In genomic region chr11:47264267-47264984, GRCm38 (mm10) we compare ENCODE assay signal across 20 mouse cellular contexts.
DNase-seq lines count a peak whose midpoint lies in the region; ATAC-seq lines count a peak whose summit lies in the region.
"Had no signal": no experiment of that assay in that cellular context is flagged by ENCODE, and none has a peak within 500 bp of the region (broad histone marks: within the 10 kb centered on the region; RNA-seq: fewer than 3 reads in every experiment).

No protein-coding gene starts in this region.

- no peak overlapping the region for H3K27ac ChIP-seq in forebrain, embryonic 12.5 days
- H3K27ac ChIP-seq in hindbrain, embryonic 13.5 days, result no peak overlapping the region
- H3K27ac ChIP-seq in midbrain, embryonic 15.5 days, result no peak overlapping the region
- H3K27ac ChIP-seq in kidney, embryonic 16.5 days (ENCODE audit: low read length), result no peak overlapping the region
- H3K27ac ChIP-seq: embryonic facial prominence, embryonic 13.5 days; limb, embryonic 10.5 days had no signal

- no peak overlapping the region for H3K4me3 ChIP-seq in forebrain, embryonic 12.5 days (replicated peaks)
- H3K4me3 ChIP-seq in hindbrain, embryonic 13.5 days, result no peak overlapping the region
- no peak overlapping the region for H3K4me3 ChIP-seq in midbrain, embryonic 15.5 days
- no peak overlapping the region for H3K4me3 ChIP-seq in kidney, embryonic 16.5 days (ENCODE audit: low read length)
- H3K4me3 ChIP-seq: embryonic facial prominence, embryonic 13.5 days; limb, embryonic 10.5 days had no signal

- no peaks in the 10 kb centered on the region for H3K4me1 ChIP-seq in forebrain, embryonic 12.5 days
- no peaks in the 10 kb centered on the region for H3K4me1 ChIP-seq in hindbrain, embryonic 13.5 days (replicated peaks)
- no peaks in the 10 kb centered on the region for H3K4me1 ChIP-seq in midbrain, embryonic 15.5 days
- H3K4me1 ChIP-seq in kidney, embryonic 16.5 days (ENCODE audit: insufficient read depth, low read length), result no peaks in the 10 kb centered on the region
- H3K4me1 ChIP-seq: embryonic facial prominence, embryonic 13.5 days; limb, embryonic 10.5 days had no signal

- WGBS in forebrain, embryonic 12.5 days, result 54% methylated on average over 9 of the region's 9 CpGs
- 66% methylated on average over 9 of the region's 9 CpGs for WGBS in hindbrain, embryonic 13.5 days
- WGBS in midbrain, embryonic 15.5 days, result 68% methylated on average over 9 of the region's 9 CpGs
- WGBS in kidney, embryonic 16.5 days, result 75% methylated on average over 9 of the region's 9 CpGs

- DNase-seq in cerebellum, postnatal 10 days, result peak; percentile 6 to 9
- no peak for DNase-seq in cerebellum, postnatal 4 days (ENCODE audit: low spot score in 2 of 2)
- DNase-seq in MN1 (ENCODE audit: low spot score), result no peak
- no peak for DNase-seq in left cerebral cortex, postnatal 25 days (ENCODE audit: low spot score in 2 of 2)
- DNase-seq: adrenal gland, postnatal 10 days; cerebellum, adult 9-11 months; kidney, postnatal 10 days; layer of hippocampus, postnatal 36 days; lung, adult 18-20 months; right cerebral cortex, adult 18-20 months; thymus, postnatal 36 days had no signal

- no peaks in the 10 kb centered on the region for H3K27me3 ChIP-seq in forebrain, embryonic 12.5 days
- H3K27me3 ChIP-seq in hindbrain, embryonic 13.5 days, result no peaks in the 10 kb centered on the region
- H3K27me3 ChIP-seq in midbrain, embryonic 15.5 days (replicated peaks), result no peaks in the 10 kb centered on the region
- no peaks in the 10 kb centered on the region for H3K27me3 ChIP-seq in kidney, embryonic 16.5 days (ENCODE audit: insufficient read depth, low read length)
- H3K27me3 ChIP-seq: embryonic facial prominence, embryonic 13.5 days had no signal

- no peak overlapping the region for H3K4me2 ChIP-seq in forebrain, embryonic 12.5 days
- H3K4me2 ChIP-seq in hindbrain, embryonic 13.5 days, result no peak overlapping the region
- H3K4me2 ChIP-seq in midbrain, embryonic 15.5 days, result no peak overlapping the region
- no peak overlapping the region for H3K4me2 ChIP-seq in kidney, embryonic 16.5 days (replicated peaks; ENCODE audit: low read depth, low read length)
- H3K4me2 ChIP-seq: embryonic facial prominence, embryonic 13.5 days; liver, embryonic 11.5 days had no signal

- no peak overlapping the region for H3K9ac ChIP-seq in forebrain, embryonic 12.5 days
- no peak overlapping the region for H3K9ac ChIP-seq in hindbrain, embryonic 13.5 days
- H3K9ac ChIP-seq in midbrain, embryonic 15.5 days, result no peak overlapping the region
- H3K9ac ChIP-seq in kidney, embryonic 16.5 days (replicated peaks; ENCODE audit: low read length), result no peak overlapping the region
- H3K9ac ChIP-seq: embryonic facial prominence, embryonic 13.5 days had no signal

- no peaks in the 10 kb centered on the region for H3K9me3 ChIP-seq in forebrain, embryonic 12.5 days
- no peaks in the 10 kb centered on the region for H3K9me3 ChIP-seq in hindbrain, embryonic 13.5 days
- no peaks in the 10 kb centered on the region for H3K9me3 ChIP-seq in midbrain, embryonic 15.5 days
- H3K9me3 ChIP-seq in kidney, embryonic 16.5 days (ENCODE audit: low read length), result no peaks in the 10 kb centered on the region
- H3K9me3 ChIP-seq: embryonic facial prominence, embryonic 13.5 days; limb, embryonic 10.5 days had no signal

- peak; percentile 87; the same call in 1 of the 2 replicates for ATAC-seq in forebrain, embryonic 12.5 days (ENCODE audit: low FRiP score)
- ATAC-seq in hindbrain, embryonic 13.5 days (ENCODE audit: low FRiP score), result peak; percentile 80
- 0 out of 2 replicates have a peak, but pooled peaks have one; percentile 37 for ATAC-seq in midbrain, embryonic 15.5 days (replicated peaks)
- no peak for ATAC-seq in kidney, embryonic 16.5 days (ENCODE audit: low FRiP score, low TSS enrichment)
- ATAC-seq: activated CD4-positive, CD25-positive, alpha-beta regulatory T cell, adult 4 months; intestine, postnatal 0 days had no signal

- intact Hi-C loops in left cerebral cortex, postnatal 25 days (cut with DNase I), result no loop called here

- no peaks in the 10 kb centered on the region for H3K36me3 ChIP-seq in forebrain, embryonic 12.5 days (replicated peaks)
- no peaks in the 10 kb centered on the region for H3K36me3 ChIP-seq in hindbrain, embryonic 13.5 days
- no peaks in the 10 kb centered on the region for H3K36me3 ChIP-seq in midbrain, embryonic 15.5 days (replicated peaks)
- H3K36me3 ChIP-seq in kidney, embryonic 16.5 days (ENCODE audit: insufficient read depth, low read length), result no peaks in the 10 kb centered on the region
- H3K36me3 ChIP-seq: embryonic facial prominence, embryonic 13.5 days; limb, embryonic 10.5 days had no signal

Comparison
In these comparisons a context has a peak if more than half of its experiments do, and no peak if none do; other contexts are left out.
1. DNase-seq: peak in cerebellum, postnatal 10 days (2 of 2); none in cerebellum, postnatal 4 days (0 of 2), MN1 (single experiment) and left cerebral cortex, postnatal 25 days (0 of 2).